In the genomic region with DNA sequence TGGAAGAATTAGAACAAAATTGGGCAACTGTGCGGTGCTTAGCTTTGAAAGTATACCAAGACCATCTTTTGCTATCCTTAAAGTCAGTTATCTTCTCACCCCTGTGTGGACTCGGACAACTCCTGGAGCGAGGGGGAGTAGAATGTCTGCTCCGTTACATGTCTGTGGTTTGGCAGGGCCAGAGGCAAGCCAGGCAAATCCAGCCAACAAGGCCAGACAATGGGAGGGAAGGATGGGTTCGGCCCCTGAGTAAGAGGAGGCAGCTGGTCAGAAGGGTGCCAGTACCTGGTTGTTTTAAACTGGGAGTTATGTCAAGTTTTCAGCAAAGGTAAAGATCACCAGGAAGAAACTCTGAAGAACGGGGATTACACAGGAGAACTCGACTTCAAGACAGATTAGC, we compare ENCODE assay signal across 9 mouse cellular contexts.
"Had no signal": no experiment of that assay in that cellular context is flagged by ENCODE, and none has a peak within 500 bp of the region (broad histone marks: within the 10 kb centered on the region; RNA-seq: fewer than 3 reads in every experiment).

No protein-coding gene starts in this region.

- H3K27ac ChIP-seq: limb, embryonic 13.5 days; liver, embryonic 14.5 days; midbrain, embryonic 13.5 days; neural tube, embryonic 12.5 days; stomach, postnatal 0 days had no signal

- H3K4me1 ChIP-seq: midbrain, embryonic 13.5 days; neural tube, embryonic 12.5 days had no signal

- DNase-seq: kidney, postnatal 10 days; left cerebral cortex, postnatal 4 days; lung, adult 18-20 months; thymus, postnatal 4 days had no signal

- ATAC-seq: midbrain, embryonic 13.5 days had no signal

- H3K4me2 ChIP-seq: limb, embryonic 13.5 days; midbrain, embryonic 13.5 days; neural tube, embryonic 12.5 days had no signal

- H3K9me3 ChIP-seq: midbrain, embryonic 13.5 days; neural tube, embryonic 12.5 days had no signal

- H3K27me3 ChIP-seq: limb, embryonic 13.5 days; midbrain, embryonic 13.5 days; neural tube, embryonic 12.5 days had no signal

- H3K9ac ChIP-seq: limb, embryonic 13.5 days; liver, embryonic 14.5 days; midbrain, embryonic 13.5 days; neural tube, embryonic 12.5 days had no signal

- H3K4me3 ChIP-seq: limb, embryonic 13.5 days; midbrain, embryonic 13.5 days; neural tube, embryonic 12.5 days had no signal
